Mouse (Mus musculus) ES-E14 (cell line): Measurements from ENCODE around the gene Cux2.

ENCODE experiments used
- HCFC1 ChIP-seq: IDR thresholded peaks from 2 replicates; pipeline ENCODE4 v1.6.1; 2012; ENCODE audit warnings: low read length, inconsistent platforms, borderline replicate concordance; ENCODE audit not compliant: insufficient read depth
- ZC3H11A ChIP-seq: IDR thresholded peaks from 2 replicates; pipeline ENCODE4 v1.6.1; 2012; ENCODE audit warnings: low read depth, mild to moderate bottlenecking, inconsistent platforms, low read length, borderline replicate concordance

GRCm38 (mm10) chr5:121835949-121836691, 213.8 kb downstream of the Cux2 start:
- TF ChIP-seq HCFC1 (peak; percentile 50; the same call in 1 of the 2 replicates), ZC3H11A (no peak)
